Mouse (Mus musculus): ENCODE data around the gene Slc38a6.

Gene Slc38a6

GRCm38 (mm10) chr12:73307750-73308149 is 21.2 kb downstream of the Slc38a6 start:
- in situ Hi-C loops (cut with MboI; ENCODE audit: low pct_unique_long_range_greater_than_20kb in 1 of 2, low sequenced_read_pairs in 2 of 2, unreplicated experiment in 1 of 2) = no loop called here

GRCm38 (mm10) chr12:73308711-73309110 is 22.1 kb downstream of the Slc38a6 start:
- in situ Hi-C loops (cut with MboI; ENCODE audit: low pct_unique_long_range_greater_than_20kb in 1 of 2, low sequenced_read_pairs in 2 of 2, unreplicated experiment in 1 of 2) = no loop called here

GRCm38 (mm10) chr12:73317706-73318686 is 31.4 kb downstream of the Slc38a6 start:
- in situ Hi-C loops (cut with MboI; ENCODE audit: low pct_unique_long_range_greater_than_20kb in 1 of 2, low sequenced_read_pairs in 2 of 2, unreplicated experiment in 1 of 2) = no loop called here

GRCm38 (mm10) chr12:73324180-73324586 is 37.6 kb downstream of the Slc38a6 start:
- in situ Hi-C loops (cut with MboI; ENCODE audit: low pct_unique_long_range_greater_than_20kb in 1 of 2, low sequenced_read_pairs in 2 of 2, unreplicated experiment in 1 of 2) = no loop called here

- in situ Hi-C loops (cut with MboI; ENCODE audit: low pct_unique_long_range_greater_than_20kb in 1 of 2, low sequenced_read_pairs in 2 of 2, unreplicated experiment in 1 of 2) = no loop called here
Observed at GRCm38 (mm10) chr12:73324742-73325141, 38.2 kb downstream of the Slc38a6 start.

GRCm38 (mm10) chr12:73325181-73325580 is 38.6 kb downstream of the Slc38a6 start:
- in situ Hi-C loops (cut with MboI; ENCODE audit: low pct_unique_long_range_greater_than_20kb in 1 of 2, low sequenced_read_pairs in 2 of 2, unreplicated experiment in 1 of 2) = no loop called here

- in situ Hi-C loops (cut with MboI; ENCODE audit: low pct_unique_long_range_greater_than_20kb in 1 of 2, low sequenced_read_pairs in 2 of 2, unreplicated experiment in 1 of 2) = no loop called here
Observed at GRCm38 (mm10) chr12:73325617-73326016, 39.0 kb downstream of the Slc38a6 start.

- in situ Hi-C loops (cut with MboI; ENCODE audit: low pct_unique_long_range_greater_than_20kb in 1 of 2, low sequenced_read_pairs in 2 of 2, unreplicated experiment in 1 of 2) = no loop called here
Observed at GRCm38 (mm10) chr12:73327381-73327780, 40.8 kb downstream of the Slc38a6 start.

GRCm38 (mm10) chr12:73328448-73329167 is 42.0 kb downstream of the Slc38a6 start:
- in situ Hi-C loops (cut with MboI; ENCODE audit: low pct_unique_long_range_greater_than_20kb in 1 of 2, low sequenced_read_pairs in 2 of 2, unreplicated experiment in 1 of 2) = no loop called here

GRCm38 (mm10) chr12:73330236-73330635 is 43.7 kb downstream of the Slc38a6 start:
- in situ Hi-C loops (cut with MboI; ENCODE audit: low pct_unique_long_range_greater_than_20kb in 1 of 2, low sequenced_read_pairs in 2 of 2, unreplicated experiment in 1 of 2) = no loop called here

- in situ Hi-C loops (cut with MboI; ENCODE audit: low pct_unique_long_range_greater_than_20kb in 1 of 2, low sequenced_read_pairs in 2 of 2, unreplicated experiment in 1 of 2) = no loop called here
Observed at GRCm38 (mm10) chr12:73332701-73333100, 46.1 kb downstream of the Slc38a6 start.

GRCm38 (mm10) chr12:73334051-73334551 is 47.5 kb downstream of the Slc38a6 start:
- in situ Hi-C loops (cut with MboI; ENCODE audit: low pct_unique_long_range_greater_than_20kb in 1 of 2, low sequenced_read_pairs in 2 of 2, unreplicated experiment in 1 of 2) = no loop called here

GRCm38 (mm10) chr12:73337127-73337526 is 50.5 kb downstream of the Slc38a6 start:
- in situ Hi-C loops (cut with MboI; ENCODE audit: low pct_unique_long_range_greater_than_20kb in 1 of 2, low sequenced_read_pairs in 2 of 2, unreplicated experiment in 1 of 2) = no loop called here

- in situ Hi-C loops (cut with MboI; ENCODE audit: low pct_unique_long_range_greater_than_20kb in 1 of 2, low sequenced_read_pairs in 2 of 2, unreplicated experiment in 1 of 2) = no loop called here
Observed at GRCm38 (mm10) chr12:73340642-73341293, 54.2 kb downstream of the Slc38a6 start.

GRCm38 (mm10) chr12:73341703-73342663 is 55.4 kb downstream of the Slc38a6 start:
- in situ Hi-C loops (cut with MboI; ENCODE audit: low pct_unique_long_range_greater_than_20kb in 1 of 2, low sequenced_read_pairs in 2 of 2, unreplicated experiment in 1 of 2) = no loop called here

GRCm38 (mm10) chr12:73344300-73344699 is 57.7 kb downstream of the Slc38a6 start:
- in situ Hi-C loops (cut with MboI; ENCODE audit: low pct_unique_long_range_greater_than_20kb in 1 of 2, low sequenced_read_pairs in 2 of 2, unreplicated experiment in 1 of 2) = no loop called here

- in situ Hi-C loops (cut with MboI; ENCODE audit: low pct_unique_long_range_greater_than_20kb in 1 of 2, low sequenced_read_pairs in 2 of 2, unreplicated experiment in 1 of 2) = no loop called here
Observed at GRCm38 (mm10) chr12:73345157-73345556, 58.6 kb downstream of the Slc38a6 start.

GRCm38 (mm10) chr12:73347202-73347601 is 60.6 kb downstream of the Slc38a6 start:
- in situ Hi-C loops (cut with MboI; ENCODE audit: low pct_unique_long_range_greater_than_20kb in 1 of 2, low sequenced_read_pairs in 2 of 2, unreplicated experiment in 1 of 2) = no loop called here
